Mouse (Mus musculus) kidney, embryonic 15.5 days (tissue): ENCODE measurements around the gene Pdcd11. TPM values are rescaled to one million over a fixed set of nuclear protein-coding genes. Genes with fewer than 3 reads are reported as not detected.

Source experiments
- ATAC-seq: fragments of 200-750 bp; cut with Nextera tagmentation; replicated peaks from 2 replicates; pipeline ENCODE4 v1.8.0; 2017; ENCODE audit warnings: moderate TSS enrichment; ENCODE audit not compliant: low FRiP score
- H3K27ac ChIP-seq: fragments of 300-500 bp; sonication (generic); 2 replicates; pipeline ENCODE4 v1.5.1; 2015; ENCODE audit warnings: mild to moderate bottlenecking, inconsistent platforms
- H3K27me3 ChIP-seq: fragments of 300-500 bp; sonication (generic); 2 replicates; pipeline ENCODE4 v1.6.1; 2015; ENCODE audit warnings: inconsistent platforms
- H3K36me3 ChIP-seq: fragments of 300-500 bp; sonication (generic); 2 replicates; pipeline ENCODE4 v1.6.1; 2015; ENCODE audit warnings: inconsistent platforms
- H3K4me1 ChIP-seq: fragments of 300-500 bp; sonication (generic); 2 replicates; pipeline ENCODE4 v1.6.1; 2015; ENCODE audit warnings: inconsistent platforms
- H3K4me2 ChIP-seq: fragments of 300-500 bp; sonication (generic); 2 replicates; pipeline ENCODE4 v1.6.1; 2015; ENCODE audit warnings: moderate library complexity, mild to moderate bottlenecking, inconsistent platforms
- H3K4me3 ChIP-seq: fragments of 300-500 bp; sonication (generic); replicated peaks from 2 replicates; pipeline ENCODE4 v1.5.1; 2015; ENCODE audit warnings: mild to moderate bottlenecking, inconsistent platforms
- H3K9ac ChIP-seq: fragments of 300-500 bp; sonication (generic); 2 replicates; pipeline ENCODE4 v1.6.1; 2015; ENCODE audit warnings: mild to moderate bottlenecking, inconsistent platforms
- H3K9me3 ChIP-seq: fragments of 300-500 bp; sonication (generic); replicated peaks from 2 replicates; pipeline ENCODE4 v1.6.1; 2016; ENCODE audit warnings: inconsistent platforms
- WGBS: fragments of 180-500 bp; shearing (Covaris S2); methylation state at CpG from one replicate; pipeline ENCODE4 v1.1.7; 2015; ENCODE audit warnings: mixed read lengths; 5-methylcytosine and 5-hydroxymethylcytosine counted together
- polyA plus RNA-seq: library from polyadenylated mRNA; unstranded; fragments of >200 nt; fragmentation: Nextera tagmentation; extraction: Ambion mirVana; gene quantifications from 2 replicates; pipeline ENCODE4 v1.2.1, GENCODE M21; 2015

The Pdcd11 gene
- polyA plus RNA-seq, 1 experiment from 2014 or later: 10.5 TPM

DNA sequence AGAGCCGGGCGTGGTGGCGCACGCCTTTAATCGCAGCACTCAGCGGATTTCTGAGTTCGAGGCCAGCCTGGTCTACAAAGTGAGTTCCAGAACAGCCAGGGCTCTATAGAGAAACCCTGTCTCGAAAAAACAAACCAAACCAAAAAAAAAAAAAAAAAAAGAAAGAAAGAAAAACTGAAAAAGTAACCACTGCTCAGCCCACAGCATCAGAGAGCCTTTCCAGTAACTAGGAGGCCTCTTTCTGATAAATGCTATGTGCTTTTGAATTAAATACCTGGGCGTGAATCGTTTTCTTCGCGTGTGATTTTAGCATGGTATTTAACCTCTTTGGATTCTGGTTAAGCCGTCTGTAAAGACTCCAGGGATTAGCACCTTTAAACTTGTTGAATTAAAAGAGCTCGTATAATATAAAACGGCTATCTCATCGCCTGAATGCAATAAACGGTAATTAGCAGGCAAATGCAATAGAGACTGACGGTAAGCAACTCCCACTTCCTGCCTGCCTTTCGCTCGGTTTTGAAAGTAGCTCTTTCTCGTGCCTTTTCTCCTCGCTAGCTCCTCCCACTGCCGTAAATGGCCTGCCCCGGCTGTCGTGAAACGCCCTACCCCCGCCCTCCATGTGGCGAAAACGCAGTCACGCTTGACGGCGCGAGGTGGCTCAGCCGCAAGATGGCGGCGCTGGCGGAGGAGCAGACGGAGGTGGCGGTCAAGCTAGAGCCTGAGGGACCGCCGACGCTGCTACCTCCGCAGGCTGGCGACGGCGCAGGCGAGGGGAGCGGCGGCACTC, 23.3 kb upstream of the Pdcd11 start, which contains the start of gene Taf5:
Gene Taf5 (plus strand): TSS at position 651 of the 787 bp plus-strand sequence.
- 8% methylated on average over 49 of the region's 49 CpGs for WGBS
- Histone ChIP-seq H3K4me3 (peak within 1 kb of the TSS; percentile 86), H3K4me1 (peaks cover 18% of the 10 kb centered on the region)

GRCm38 (mm10) chr19:47067924-47068611, 22.5 kb upstream of the Pdcd11 start:
- Histone ChIP-seq H3K27ac (peak overlapping the region; percentile 91), H3K4me2 (peak overlapping the region; percentile 71), H3K9me3 (no peaks in the 10 kb centered on the region), H3K27me3 (no peaks in the 10 kb centered on the region), H3K4me1 (peaks cover 18% of the 10 kb centered on the region), H3K36me3 (peaks cover 26% of the 10 kb centered on the region), H3K4me3 (peak overlapping the region; percentile 86), H3K9ac (peak overlapping the region; percentile 92)
- under 1% methylated on average over 70 of the region's 72 CpGs for WGBS
- ATAC-seq: peak; percentile 95

More for the DNA sequence above, 23.3 kb upstream of the Pdcd11 start, which contains the start of gene Taf5:
- no peaks in the 10 kb centered on the region for H3K27me3 ChIP-seq
- no peaks in the 10 kb centered on the region for H3K9me3 ChIP-seq
- H3K9ac ChIP-seq: peak within 1 kb of the TSS; percentile 92
- ATAC-seq: peak; percentile 80
- peak within 1 kb of the TSS; percentile 71 for H3K4me2 ChIP-seq
- peak within 1 kb of the TSS; percentile 91 for H3K27ac ChIP-seq
- H3K36me3 ChIP-seq: peaks cover 18% of the 10 kb centered on the region

- H3K4me3 ChIP-seq: 0 out of 2 replicates have a peak overlapping the region, but pooled peaks have one; percentile 2
- ATAC-seq: no peak
- no peaks in the 10 kb centered on the region for H3K27me3 ChIP-seq
- H3K9ac ChIP-seq: no peak overlapping the region
- no peak overlapping the region for H3K27ac ChIP-seq
- 84% methylated on average over 3 of the region's 3 CpGs for WGBS
- H3K4me2 ChIP-seq: 0 out of 2 replicates have a peak overlapping the region, but pooled peaks have one; percentile 77
- H3K36me3 ChIP-seq: peaks cover 54% of the 10 kb centered on the region
- H3K4me1 ChIP-seq: peaks cover 19% of the 10 kb centered on the region
- no peaks in the 10 kb centered on the region for H3K9me3 ChIP-seq
These were observed 2.3 kb upstream of the Pdcd11 start for GRCm38 (mm10) chr19:47088226-47088625.

GRCm38 (mm10) chr19:47089718-47090525, 646 bp upstream of the Pdcd11 start:
- peak overlapping the region; percentile 90 for H3K4me3 ChIP-seq
- peaks cover 52% of the 10 kb centered on the region for H3K36me3 ChIP-seq
- peaks cover 19% of the 10 kb centered on the region for H3K4me1 ChIP-seq
- H3K9ac ChIP-seq: peak overlapping the region; percentile 98
- no peaks in the 10 kb centered on the region for H3K9me3 ChIP-seq
- H3K4me2 ChIP-seq: peak overlapping the region; percentile 77
- 1% methylated on average over 36 of the region's 36 CpGs for WGBS
- no peaks in the 10 kb centered on the region for H3K27me3 ChIP-seq
- ATAC-seq: peak; percentile 68
- H3K27ac ChIP-seq: peak overlapping the region; percentile 91

- no peak for ATAC-seq
- no peak overlapping the region for H3K4me2 ChIP-seq
- H3K27me3 ChIP-seq: no peaks in the 10 kb centered on the region
- H3K4me3 ChIP-seq: no peak overlapping the region
- peaks cover 100% of the 10 kb centered on the region for H3K36me3 ChIP-seq
- H3K27ac ChIP-seq: no peak overlapping the region
- H3K9me3 ChIP-seq: no peaks in the 10 kb centered on the region
- WGBS: 92% methylated on average over 5 of the region's 5 CpGs
- H3K9ac ChIP-seq: no peak overlapping the region
- no peaks in the 10 kb centered on the region for H3K4me1 ChIP-seq
These were observed 10.5 kb downstream of the Pdcd11 start for GRCm38 (mm10) chr19:47101080-47101479.

- Histone ChIP-seq H3K36me3 (peaks cover 100% of the 10 kb centered on the region), H3K4me2 (no peak overlapping the region), H3K9ac (no peak overlapping the region), H3K27ac (no peak overlapping the region), H3K27me3 (no peaks in the 10 kb centered on the region), H3K4me3 (no peak overlapping the region), H3K9me3 (no peaks in the 10 kb centered on the region), H3K4me1 (no peaks in the 10 kb centered on the region)
- no peak for ATAC-seq
- WGBS: 90% methylated on average over 9 of the region's 9 CpGs
These were observed 14.2 kb downstream of the Pdcd11 start for GRCm38 (mm10) chr19:47104641-47105271.

DNA sequence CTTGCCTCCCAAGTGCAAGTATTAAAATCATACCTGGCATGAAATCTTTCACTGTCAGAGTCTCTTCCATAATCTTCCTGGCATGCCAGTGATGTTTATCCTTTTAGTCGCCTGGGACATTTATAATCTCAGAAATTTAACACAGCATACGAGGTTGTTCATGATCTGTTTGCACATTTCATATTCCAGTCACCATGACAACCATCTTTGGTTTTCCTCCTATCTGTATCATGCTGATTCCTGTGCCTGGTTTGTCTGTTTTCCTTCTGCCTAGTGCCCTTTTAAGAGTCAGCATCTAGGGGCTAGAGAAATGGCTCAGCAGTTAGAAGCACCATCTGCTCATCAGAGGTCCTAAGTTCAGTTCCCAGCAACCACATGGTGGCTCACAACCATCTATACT, 28.1 kb downstream of the Pdcd11 start:
- no peaks in the 10 kb centered on the region for H3K27me3 ChIP-seq
- no peak for ATAC-seq
- H3K9ac ChIP-seq: no peak overlapping the region
- no peak overlapping the region for H3K4me2 ChIP-seq
- no peaks in the 10 kb centered on the region for H3K4me1 ChIP-seq
- 86% methylated on average over 2 of the region's 2 CpGs for WGBS
- no peak overlapping the region for H3K4me3 ChIP-seq
- peaks cover 90% of the 10 kb centered on the region for H3K36me3 ChIP-seq
- no peak overlapping the region for H3K27ac ChIP-seq
- H3K9me3 ChIP-seq: no peaks in the 10 kb centered on the region

GRCm38 (mm10) chr19:47121054-47121453, 30.5 kb downstream of the Pdcd11 start:
- Histone ChIP-seq H3K27me3 (no peaks in the 10 kb centered on the region), H3K9me3 (no peaks in the 10 kb centered on the region), H3K4me2 (no peak overlapping the region), H3K27ac (no peak overlapping the region), H3K4me3 (no peak overlapping the region), H3K36me3 (peaks cover 89% of the 10 kb centered on the region), H3K4me1 (no peaks in the 10 kb centered on the region), H3K9ac (no peak overlapping the region)
- WGBS: 48% methylated on average over 4 of the region's 4 CpGs
- ATAC-seq: no peak

DNA sequence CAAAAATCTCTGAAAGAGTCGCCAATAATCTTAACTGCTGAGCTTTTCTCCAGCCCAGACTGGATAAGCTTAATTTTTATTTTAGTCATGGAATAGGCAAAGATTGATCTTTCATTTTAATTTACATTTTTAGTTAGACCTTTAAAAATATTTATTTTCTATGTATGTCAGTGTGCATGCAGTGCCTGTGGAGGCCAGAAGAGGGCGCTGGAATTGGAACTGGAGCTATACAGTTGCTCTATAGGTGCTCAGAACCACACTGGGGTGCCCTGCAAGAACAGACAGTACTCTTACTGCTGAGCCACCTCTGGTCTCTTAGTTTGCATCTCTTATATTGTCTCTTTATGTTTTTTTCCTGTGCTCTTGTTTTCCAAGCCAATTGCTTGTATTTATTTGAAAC, 32.2 kb downstream of the Pdcd11 start:
- 30% methylated on average over 2 of the region's 2 CpGs for WGBS
- H3K4me1 ChIP-seq: no peaks in the 10 kb centered on the region
- H3K4me3 ChIP-seq: no peak overlapping the region
- no peak for ATAC-seq
- H3K4me2 ChIP-seq: no peak overlapping the region
- H3K27me3 ChIP-seq: no peaks in the 10 kb centered on the region
- peaks cover 89% of the 10 kb centered on the region for H3K36me3 ChIP-seq
- H3K9ac ChIP-seq: no peak overlapping the region
- H3K9me3 ChIP-seq: no peaks in the 10 kb centered on the region
- no peak overlapping the region for H3K27ac ChIP-seq

DNA sequence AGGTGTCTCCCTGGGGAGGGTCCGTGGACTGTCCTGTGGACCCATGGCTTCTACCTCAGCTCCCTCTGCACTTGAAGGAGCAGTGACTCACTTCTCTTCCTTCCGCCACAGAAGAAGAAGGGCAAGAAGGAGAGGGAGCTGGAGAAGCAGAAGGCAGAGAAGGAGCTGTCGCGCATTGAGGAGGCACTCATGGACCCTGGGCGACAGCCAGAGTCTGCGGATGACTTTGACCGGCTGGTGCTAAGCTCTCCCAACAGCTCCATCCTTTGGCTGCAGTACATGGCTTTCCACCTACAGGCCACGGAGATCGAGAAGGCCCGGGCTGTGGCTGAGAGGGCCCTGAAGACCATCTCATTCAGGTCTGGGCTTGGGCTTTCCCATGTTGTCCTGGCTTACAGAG, 37.6 kb downstream of the Pdcd11 start:
- H3K4me1 ChIP-seq: no peaks in the 10 kb centered on the region
- H3K4me2 ChIP-seq: no peak overlapping the region
- H3K4me3 ChIP-seq: no peak overlapping the region
- ATAC-seq: no peak
- no peaks in the 10 kb centered on the region for H3K9me3 ChIP-seq
- no peaks in the 10 kb centered on the region for H3K27me3 ChIP-seq
- peaks cover 99% of the 10 kb centered on the region for H3K36me3 ChIP-seq
- WGBS: 94% methylated on average over 10 of the region's 10 CpGs
- H3K27ac ChIP-seq: no peak overlapping the region
- no peak overlapping the region for H3K9ac ChIP-seq

DNA sequence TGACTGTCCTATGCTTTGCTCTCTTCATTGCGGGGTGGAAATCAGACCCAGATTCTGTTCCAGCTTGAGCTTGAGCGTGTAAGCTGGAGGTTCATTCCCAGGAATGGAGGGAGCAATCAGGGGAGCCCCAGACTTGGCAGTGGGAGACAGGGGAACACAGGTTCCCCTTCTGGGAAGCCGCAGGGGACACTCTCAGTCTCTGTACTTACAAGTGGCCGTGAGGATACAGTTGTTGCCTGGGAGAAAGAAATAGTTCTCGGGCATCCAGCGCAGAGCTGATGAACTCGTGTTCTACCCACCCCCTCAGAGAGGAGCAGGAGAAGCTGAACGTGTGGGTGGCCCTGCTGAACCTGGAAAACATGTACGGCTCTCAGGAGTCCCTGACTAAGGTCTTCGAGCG, 38.3 kb downstream of the Pdcd11 start:
- Histone ChIP-seq H3K4me1 (no peaks in the 10 kb centered on the region), H3K36me3 (peaks cover 98% of the 10 kb centered on the region), H3K4me2 (no peak overlapping the region), H3K4me3 (no peak overlapping the region), H3K9me3 (no peaks in the 10 kb centered on the region), H3K9ac (no peak overlapping the region), H3K27ac (no peak overlapping the region), H3K27me3 (no peaks in the 10 kb centered on the region)
- WGBS: 90% methylated on average over 11 of the region's 11 CpGs
- ATAC-seq: no peak
